Mouse (Mus musculus) brain, adult 2 months (tissue): Measurements from ENCODE around the gene Krt78.

Experiments used
- DNase-seq: peaks from one replicate; pipeline ENCODE4 v3.0.0; 2011; ENCODE audit warnings: low read depth, low spot score

The Krt78 gene

DNA sequence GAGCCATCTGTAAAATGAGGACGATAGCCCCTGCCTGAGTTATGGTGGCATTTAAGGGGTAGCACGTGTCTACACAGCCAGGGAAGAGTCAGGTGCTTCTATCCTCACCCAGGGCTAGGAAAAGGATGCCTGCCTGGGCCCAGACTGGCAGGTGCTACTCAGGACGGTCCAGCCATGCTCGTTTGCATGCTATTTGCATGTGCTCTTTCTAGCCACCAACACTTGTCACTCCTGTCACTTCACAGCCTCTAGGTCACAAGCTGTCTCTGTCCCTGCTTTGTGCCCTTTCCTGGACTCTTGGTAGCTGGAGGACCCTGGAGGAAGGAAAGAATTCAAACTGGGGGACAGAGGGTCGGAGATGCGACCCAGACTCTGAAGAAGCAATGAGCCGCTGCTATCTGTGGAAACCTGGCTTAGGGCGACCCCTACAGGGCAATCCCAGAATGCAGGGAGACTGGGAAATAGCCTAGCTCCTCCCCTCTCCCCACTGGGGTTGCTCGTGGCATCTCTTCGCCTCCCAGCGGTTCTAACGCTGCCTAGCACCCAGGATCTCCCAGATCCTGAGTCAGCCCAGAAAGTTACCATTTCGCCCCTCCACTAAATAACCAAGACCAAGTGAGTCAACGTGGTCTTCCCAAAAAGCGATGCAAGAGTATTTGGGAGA is 19.5 kb upstream of the Krt78 start:
- DNase-seq, result peak; percentile 91

DNA sequence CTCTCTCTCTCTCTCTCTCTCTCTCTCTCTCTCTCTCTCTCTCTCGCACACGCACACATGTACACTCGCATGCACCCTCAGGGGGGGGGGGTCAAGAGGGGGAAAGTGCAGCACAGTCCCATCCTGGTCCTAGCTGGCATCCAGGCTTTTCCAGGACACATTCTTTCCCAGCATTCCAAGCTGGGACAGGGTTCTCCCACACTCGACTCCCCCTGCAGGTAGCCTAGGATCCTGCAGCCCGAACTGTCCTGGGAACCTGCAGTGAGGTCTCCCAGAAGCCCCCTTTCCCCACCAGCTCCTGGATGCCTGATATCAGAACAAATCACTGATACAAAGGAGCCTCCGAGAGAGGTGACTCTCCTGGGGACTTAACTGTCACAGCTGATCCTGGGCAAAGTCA is 16.4 kb upstream of the Krt78 start:
- peak; percentile 28 for DNase-seq

DNA sequence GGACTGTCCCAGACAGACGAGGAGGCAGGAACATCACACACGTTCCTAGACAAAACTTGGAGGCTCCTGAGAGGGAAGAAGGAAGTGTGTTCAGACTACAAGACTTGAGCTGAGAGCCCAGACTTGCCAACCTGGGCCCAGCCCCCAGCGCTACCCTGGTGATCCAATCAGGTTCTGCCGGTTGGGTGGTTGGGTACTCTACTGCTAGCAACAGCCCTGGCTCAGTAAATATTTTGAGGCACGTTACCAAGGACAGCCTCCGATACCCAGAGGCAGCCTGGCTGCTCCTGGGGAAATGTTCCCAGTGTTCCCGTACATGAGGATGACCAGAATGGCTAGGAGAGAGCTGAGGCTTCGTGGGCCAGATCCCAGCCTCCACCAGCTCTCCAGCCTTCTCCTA is 12.7 kb upstream of the Krt78 start:
- no peak for DNase-seq

DNA sequence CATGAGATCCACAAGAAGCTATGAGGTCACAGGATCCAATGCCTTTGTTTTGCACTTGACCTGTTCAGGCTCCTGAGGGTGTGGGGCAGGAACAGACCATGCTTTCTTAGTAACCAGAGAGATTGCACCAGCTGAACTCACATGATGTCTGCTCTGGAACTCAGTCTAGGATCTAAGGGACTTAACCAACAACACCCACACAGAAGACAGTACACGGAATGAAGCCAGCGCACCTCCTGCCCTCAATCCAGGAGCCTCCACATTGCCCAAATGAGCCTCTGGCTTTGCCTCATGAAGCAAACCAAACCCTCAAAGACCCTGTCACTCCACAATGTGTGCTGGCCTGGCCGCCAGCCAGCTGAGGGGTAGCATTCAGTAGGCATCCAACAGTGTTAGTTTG is 4.8 kb upstream of the Krt78 start:
- DNase-seq, result no peak

DNA sequence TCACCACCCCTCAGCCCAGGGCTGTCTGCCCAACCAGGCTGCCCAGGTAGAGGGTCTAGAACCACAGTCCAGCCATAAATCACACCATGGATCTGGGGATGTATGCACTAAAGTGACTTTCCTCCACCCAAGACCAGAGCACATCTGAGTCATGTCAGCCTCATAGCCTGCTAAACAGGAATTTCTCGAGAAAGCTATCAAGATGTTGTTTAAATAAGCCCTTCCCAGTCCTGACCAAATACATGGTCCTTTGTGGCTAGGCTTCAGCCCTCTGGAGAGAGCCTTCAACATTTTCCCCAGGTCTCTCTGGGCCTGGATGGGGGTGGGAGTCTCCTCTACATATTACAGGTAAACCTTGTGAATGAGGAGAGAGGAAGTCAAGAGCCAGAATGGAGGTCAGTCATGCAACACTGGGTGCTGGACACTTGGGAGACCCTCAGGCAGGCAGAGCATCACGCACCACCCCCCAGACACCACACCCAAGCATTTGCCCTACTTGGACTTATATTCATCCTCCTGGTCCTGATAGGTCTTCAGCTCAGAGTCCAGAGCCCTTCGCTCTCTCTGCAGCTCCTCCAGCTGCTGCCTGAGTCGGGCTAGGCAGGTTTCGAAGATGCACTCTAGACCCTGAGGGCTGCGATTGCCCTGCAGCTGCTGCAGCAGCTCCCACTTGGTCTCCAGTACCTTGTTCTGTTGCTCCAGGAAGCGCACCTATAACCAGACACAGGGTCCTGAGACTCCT is 1.2 kb downstream of the Krt78 start:
- DNase-seq, result no peak

DNA sequence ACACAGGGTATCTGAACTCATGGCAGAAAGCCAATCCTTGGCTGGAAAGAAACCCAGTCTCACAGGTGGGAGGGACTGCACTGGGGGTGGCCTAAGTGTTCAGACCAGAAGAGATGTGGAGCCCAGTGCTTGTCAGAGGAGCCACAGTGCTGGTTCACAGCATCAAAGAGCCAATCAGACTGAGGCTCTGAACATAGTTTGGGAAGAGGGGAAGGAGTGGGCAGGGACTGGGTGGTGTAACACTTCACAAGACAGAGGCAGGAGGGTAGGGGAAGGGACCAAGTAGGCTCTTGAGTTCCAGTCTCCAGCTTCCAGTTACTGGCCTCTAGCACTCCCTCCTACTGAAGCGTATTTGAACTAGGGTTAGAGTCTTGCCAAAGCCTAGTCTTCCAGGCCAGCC is 8.7 kb downstream of the Krt78 start:
- DNase-seq, result no peak

DNA sequence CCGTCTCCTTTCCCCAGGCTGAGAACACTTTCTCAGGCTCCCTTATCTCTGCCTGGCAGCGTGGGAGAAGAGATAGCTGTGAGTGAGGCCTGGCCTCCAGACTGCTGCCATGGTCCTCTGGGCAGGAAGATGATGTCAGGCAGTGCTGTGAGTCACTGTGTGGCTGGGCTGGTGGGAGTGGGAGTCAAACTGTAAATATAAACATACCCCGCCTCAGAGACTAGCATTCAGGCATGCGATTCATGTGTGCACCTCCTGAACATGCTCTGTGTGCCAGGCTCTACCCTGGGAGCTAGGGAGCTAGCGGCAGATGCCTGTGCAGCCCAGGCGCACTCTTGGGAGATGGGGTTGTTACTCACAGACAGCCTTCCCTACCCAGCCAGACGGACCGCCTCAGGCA is 12.1 kb downstream of the Krt78 start:
- peak; percentile 37 for DNase-seq

- DNase-seq, result no peak
These were observed 13.7 kb downstream of the Krt78 start, which contains the start of gene Krt79 for GRCm38 (mm10) chr15:101940274-101940829. TSS of gene Krt79 (minus strand) at chr15:101940324.

- DNase-seq, result no peak
These were observed 15.3 kb downstream of the Krt78 start for GRCm38 (mm10) chr15:101938600-101939308.

- DNase-seq, result no peak
These were observed 21.1 kb downstream of the Krt78 start for GRCm38 (mm10) chr15:101933024-101933423.

GRCm38 (mm10) chr15:101929666-101930065 is 24.4 kb downstream of the Krt78 start:
- DNase-seq, result no peak

DNA sequence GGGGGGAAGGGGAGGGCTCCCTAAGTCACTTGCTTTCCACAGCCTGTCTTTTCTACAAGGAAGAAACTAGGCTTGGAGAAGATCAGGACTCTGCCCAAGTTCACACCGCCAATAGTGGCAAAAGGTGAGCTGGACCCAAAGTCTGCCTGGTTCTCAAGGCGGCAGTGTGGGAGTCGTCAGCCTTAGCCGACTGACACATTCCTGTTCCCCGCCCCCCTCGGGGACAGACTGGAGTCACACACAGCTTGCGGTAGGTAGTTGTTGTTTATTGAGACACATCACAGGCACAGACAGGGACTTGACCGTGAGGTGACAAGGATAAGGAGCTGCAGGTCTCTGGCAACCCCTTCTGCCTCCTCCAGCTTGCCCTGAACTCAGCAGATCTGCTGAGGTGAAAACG is 25.0 kb downstream of the Krt78 start:
- no peak for DNase-seq

- no peak for DNase-seq
These were observed 26.6 kb downstream of the Krt78 start for GRCm38 (mm10) chr15:101927340-101928080.

GRCm38 (mm10) chr15:101925041-101925440 is 29.0 kb downstream of the Krt78 start:
- DNase-seq, result no peak

DNA sequence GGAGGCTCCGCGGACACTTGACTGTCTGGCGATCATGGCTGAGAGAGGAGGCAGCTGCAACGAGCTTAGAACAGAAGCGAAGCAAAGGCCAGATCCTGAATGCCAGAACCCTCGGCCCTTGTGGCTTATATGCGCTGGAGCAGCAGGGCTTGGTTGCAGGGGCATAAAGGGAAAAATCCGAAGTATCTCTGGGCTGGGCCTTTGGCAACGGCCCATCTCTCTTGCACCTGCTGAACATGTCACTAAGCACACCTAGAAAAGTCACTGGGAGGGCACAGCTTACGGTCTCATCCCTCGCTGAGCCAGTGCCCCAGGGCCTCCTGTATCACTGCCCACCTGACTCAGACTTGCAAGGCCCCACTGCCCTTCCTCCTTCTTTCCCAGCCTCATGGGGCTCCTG is 29.5 kb downstream of the Krt78 start, which contains the start of gene Krt4:
Krt4 (minus strand) TSS at position 101 of the 400 bp plus-strand sequence.
- DNase-seq, result no peak

- DNase-seq, result no peak
These were observed 31.8 kb downstream of the Krt78 start for GRCm38 (mm10) chr15:101922296-101922695.

DNA sequence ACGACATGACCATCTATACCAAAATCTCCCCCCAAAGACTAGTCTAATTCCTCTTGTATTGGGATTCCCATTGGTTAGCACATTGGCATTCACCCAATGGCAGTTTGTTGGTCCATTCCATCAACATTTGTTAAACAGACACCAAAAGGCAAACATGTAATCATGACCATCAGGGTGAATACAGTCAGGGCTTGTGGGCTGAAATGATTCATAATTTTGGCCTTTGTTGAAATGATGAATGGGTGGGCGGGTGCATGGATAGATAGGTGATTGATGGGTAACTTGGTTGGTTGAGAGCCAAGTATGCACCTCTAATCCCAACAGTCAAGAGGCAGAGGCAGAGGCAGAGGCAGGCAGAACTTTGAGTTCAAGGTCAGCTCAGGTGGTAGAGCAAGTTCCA is 38.0 kb downstream of the Krt78 start:
- no peak for DNase-seq

DNA sequence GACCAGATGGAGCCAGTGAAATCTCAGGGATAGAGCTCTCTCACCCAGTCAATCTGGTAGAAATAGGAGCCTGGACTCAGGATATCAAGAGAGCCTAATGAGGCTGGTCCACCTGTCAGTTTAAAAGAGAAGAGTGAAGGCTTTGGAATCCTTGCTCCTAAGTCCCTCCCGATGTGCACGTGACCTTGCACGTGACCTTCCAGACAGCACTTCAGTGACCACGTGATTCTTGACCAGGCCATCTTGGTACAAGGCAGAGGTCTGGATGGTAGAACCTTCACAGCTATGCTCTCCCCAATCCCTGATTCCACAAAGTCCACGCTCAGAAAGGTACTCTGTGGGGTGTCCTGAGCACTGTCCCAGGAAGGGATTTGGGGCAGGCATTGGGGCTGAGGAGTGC is 49.2 kb downstream of the Krt78 start:
- DNase-seq, result peak; percentile 15

DNA sequence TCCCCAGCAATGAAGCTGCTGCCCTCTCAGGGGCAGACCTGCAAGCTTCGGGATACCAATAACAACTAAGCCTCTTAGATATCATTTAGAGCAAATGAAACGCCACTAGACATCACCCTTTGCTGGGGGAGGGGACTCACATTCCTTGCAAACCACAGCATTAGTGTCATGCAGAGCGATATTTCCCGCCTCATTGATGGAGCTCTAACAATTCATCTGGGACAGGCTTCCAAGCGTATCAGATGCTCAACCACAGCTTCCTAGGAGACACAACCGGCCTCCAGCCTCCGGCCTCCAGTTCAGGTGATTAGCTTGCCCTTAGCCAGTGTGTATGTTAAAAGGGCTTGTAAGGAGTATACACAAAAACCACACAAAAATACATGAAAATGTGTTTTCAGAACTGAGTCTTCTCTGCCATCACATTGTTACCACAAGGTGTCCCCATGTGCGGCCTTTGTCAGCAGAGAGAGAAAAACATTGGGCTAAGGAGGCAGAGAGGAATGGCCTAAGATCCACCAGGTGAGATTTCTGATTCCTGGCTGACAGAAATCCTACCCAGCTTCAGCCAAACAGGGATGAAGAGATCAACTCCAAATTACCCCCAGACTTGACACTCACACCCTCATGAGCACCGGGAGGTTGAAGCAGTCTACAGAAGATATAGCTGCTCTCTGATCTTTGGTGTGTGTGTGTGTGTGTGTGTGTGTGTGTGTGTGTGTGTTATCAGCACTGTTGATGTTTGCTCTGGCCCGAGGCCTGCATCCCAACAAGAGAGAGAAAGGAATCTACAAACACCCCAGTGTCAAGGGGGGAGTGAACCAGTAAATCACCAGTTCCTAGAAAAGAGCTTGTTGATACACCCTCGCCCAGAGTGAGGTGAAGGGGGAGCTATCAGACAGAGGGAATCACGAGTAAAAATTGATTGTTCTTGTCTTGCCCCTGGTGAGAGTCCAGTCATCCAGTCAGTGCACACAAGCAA is 51.6 kb downstream of the Krt78 start:
- DNase-seq, result no peak
